Mouse (Mus musculus) neutrophil, adult 65 days (primary cell): ENCODE results near the gene Olfr1419. TPM values are rescaled to one million over a fixed set of nuclear protein-coding genes. Genes with fewer than 3 reads are reported as not detected.

Experiments used
- total RNA-seq: library from RNA; stranded (reverse); gene quantifications from 2 replicates; pipeline ENCODE4 v1.2.4, GENCODE M21; 2023

Olfr1419 gene
- not detected in 2 replicates for total RNA-seq

DNA sequence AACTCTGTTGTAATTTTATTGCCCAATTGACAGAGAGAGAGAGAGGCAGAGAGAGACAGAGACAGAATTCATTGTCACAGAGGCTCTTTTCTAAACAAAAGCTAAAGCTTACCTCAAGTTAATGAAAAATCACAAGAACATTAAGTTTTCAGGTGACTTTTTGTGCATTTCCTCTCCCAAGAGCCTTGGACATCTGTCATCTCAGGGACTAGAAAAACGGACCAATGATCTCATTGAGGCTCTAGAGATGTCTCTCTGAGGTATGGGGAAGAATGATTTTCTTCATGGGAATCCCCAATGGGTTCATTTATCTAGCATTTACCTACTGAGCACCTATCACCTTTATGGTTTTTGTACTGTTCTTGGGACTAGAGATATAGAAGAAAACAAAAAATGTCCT is at the start of gene Olfr1419:
Gene Olfr1419 (minus strand): TSS at position 101 of the 400 bp plus-strand sequence.

DNA sequence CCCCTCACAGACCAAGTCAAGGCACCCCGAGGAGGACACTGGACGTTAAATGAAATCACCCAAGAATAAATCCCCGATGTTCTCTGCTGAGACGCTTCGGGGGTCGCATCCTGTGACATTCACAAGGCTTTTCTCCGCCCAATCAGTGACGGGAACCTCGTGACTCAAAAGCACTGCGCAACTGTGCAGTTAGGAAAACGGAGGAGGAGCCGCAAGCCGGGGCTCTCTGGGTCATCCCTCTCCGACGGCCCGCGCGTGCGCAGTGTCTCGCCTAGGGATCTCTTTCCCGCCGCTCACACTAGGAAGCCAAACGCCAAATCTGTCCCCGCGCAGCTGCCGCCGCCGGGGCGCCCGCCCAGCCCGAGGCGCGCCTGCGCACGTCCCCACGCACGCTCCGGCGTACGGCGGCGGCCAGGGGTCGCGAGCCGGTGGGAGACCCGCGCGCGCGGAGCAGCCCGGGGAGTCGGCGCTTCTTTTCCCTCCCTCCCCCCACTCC is 37.2 kb upstream of the Olfr1419 start, which contains the start of gene Patl1:
Gene Patl1 (plus strand): TSS at position 363 of the 496 bp plus-strand sequence.

DNA sequence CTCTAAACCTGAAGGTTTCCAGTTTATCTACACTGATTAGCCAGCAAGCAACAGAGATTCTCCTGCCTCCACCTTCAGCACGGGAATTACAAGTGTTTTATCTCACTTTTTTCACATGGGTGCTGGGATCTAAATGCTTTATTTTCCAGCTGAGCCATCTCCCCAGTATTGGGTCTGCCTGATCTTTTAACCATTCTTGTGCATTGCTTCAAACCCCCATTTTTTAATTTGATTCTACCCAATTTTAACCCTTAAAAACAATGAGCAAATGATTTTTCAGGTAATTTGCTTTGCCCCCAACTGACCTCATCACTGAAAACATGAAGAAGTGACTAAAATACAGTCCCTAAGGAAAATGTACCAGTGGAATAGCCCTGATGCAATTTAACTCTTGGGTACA is 11.4 kb upstream of the Olfr1419 start, which contains the start of gene Olfr1420:
Gene Olfr1420 (plus strand): TSS at position 301 of the 400 bp plus-strand sequence.

DNA sequence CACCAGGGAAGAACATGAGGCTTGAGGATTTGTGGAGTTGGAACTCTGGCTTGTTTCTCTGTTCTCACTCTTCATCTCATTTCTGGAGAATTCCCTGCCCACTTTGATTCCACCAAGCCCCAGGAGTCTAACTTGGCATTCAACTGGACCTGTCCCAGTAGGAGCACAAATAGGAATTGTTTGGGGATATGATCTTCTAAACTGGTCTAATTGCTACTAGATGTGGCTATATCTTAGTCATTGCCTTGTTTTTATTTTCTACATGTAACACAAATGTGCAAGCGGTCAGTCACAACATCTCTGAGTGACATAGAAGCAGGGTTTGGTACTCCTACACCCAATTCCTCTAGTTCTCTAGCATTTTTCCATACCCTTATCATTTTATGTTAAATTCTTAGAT is 13.9 kb downstream of the Olfr1419 start, which contains the start of gene Olfr1418:
Gene Olfr1418 (minus strand): TSS at position 101 of the 400 bp plus-strand sequence.

DNA sequence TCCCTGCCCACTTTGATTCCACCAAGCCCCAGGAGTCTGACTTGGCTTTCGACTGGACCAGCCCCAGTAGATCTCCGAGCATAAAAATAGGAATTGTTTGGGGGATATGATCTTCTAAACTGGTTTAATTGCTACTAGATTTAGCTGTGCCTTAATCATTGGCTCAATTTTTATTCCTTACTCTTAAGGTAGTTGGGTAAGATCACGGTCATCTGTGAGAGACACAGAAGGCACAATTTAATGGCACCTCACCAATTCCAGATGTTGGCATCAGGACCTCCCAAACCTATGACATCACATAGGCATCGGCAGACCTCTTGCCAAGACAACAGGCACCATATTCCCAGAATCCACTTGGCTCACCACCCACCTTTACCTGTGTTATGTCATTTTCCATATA is 35.8 kb downstream of the Olfr1419 start, which contains the start of gene Olfr1417:
Gene Olfr1417 (minus strand): TSS at position 101 of the 400 bp plus-strand sequence.

DNA sequence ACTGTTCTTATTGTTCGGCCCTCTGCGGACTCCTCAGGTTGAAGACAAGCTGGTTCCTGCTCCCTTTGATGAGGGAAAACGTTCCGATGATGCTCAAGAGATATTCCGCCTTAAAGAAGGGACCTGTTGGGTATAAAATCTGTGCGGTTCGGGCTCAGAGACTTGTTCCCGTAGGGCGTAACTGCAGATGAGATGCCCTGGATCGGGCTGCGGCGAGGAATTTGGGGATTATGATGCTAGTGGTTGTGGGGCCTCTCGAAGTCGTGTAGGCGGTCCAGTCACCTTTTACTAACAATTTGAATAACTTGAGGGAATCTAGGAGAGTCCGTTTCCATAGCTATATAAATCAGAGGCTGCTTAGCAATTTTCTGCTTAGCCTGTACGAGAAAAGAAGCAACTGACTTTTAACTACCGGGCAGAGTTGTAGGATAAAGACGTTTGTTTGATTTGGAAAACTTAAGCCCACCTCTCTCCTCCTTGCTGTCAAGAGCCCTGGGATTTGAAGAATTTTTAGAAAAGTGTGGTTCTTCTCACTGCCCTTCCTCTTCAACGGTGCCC is 55.7 kb downstream of the Olfr1419 start, which contains the start of gene Stx3:
Gene Stx3 (minus strand): TSS at position 261 of the 558 bp plus-strand sequence.

Other genes with a start within 250 kb of the Olfr1419 start
- gene Ms4a3, start 234.3 kb downstream of the Olfr1419 start, total RNA-seq: 72.4 and 78.0 TPM in 2 replicates
- gene Oosp2, start 214.5 kb downstream of the Olfr1419 start, total RNA-seq: 1.0 TPM in 1 of 2 replicates, not detected in the other
- gene Oosp1, start 184.0 kb downstream of the Olfr1419 start, total RNA-seq: not detected in 2 replicates
- gene Oosp3, start 178.1 kb downstream of the Olfr1419 start, total RNA-seq: not detected in 2 replicates
- gene Gif, start 127.6 kb downstream of the Olfr1419 start, total RNA-seq: not detected in 2 replicates
- 11.7 and 13.1 TPM in 2 replicates for gene Mrpl16, start 104.7 kb downstream of the Olfr1419 start, total RNA-seq
- gene Stx3, start 55.7 kb downstream of the Olfr1419 start, total RNA-seq: 15.4 and 20.5 TPM in 2 replicates
- not detected in 2 replicates for gene Olfr1417, start 35.9 kb downstream of the Olfr1419 start, total RNA-seq
- not detected in 2 replicates for gene Olfr1418, start 14.0 kb downstream of the Olfr1419 start, total RNA-seq
- gene Olfr1420, start 11.5 kb upstream of the Olfr1419 start, total RNA-seq: not detected in 2 replicates
- gene Patl1, start 37.3 kb upstream of the Olfr1419 start, total RNA-seq: 34.1 and 46.7 TPM in 2 replicates
- 33.5 and 40.1 TPM in 2 replicates for gene Osbp, start 90.8 kb upstream of the Olfr1419 start, total RNA-seq
- gene Olfr1423, start 166.2 kb upstream of the Olfr1419 start, total RNA-seq: not detected in 2 replicates
- not detected in 2 replicates for gene Olfr1424, start 187.6 kb upstream of the Olfr1419 start, total RNA-seq
- not detected in 2 replicates for gene Olfr1425, start 202.6 kb upstream of the Olfr1419 start, total RNA-seq
- gene Olfr1426, start 216.9 kb upstream of the Olfr1419 start, total RNA-seq: not detected in 2 replicates
- gene Olfr1427, start 228.2 kb upstream of the Olfr1419 start, total RNA-seq: not detected in 2 replicates
- not detected in 2 replicates for gene Olfr1428, start 240.8 kb upstream of the Olfr1419 start, total RNA-seq
- gene Olfr76, start 248.1 kb upstream of the Olfr1419 start, total RNA-seq: not detected in 2 replicates